Mouse (Mus musculus): ENCODE measurements around the gene Dusp13.

Dusp13 gene

DNA sequence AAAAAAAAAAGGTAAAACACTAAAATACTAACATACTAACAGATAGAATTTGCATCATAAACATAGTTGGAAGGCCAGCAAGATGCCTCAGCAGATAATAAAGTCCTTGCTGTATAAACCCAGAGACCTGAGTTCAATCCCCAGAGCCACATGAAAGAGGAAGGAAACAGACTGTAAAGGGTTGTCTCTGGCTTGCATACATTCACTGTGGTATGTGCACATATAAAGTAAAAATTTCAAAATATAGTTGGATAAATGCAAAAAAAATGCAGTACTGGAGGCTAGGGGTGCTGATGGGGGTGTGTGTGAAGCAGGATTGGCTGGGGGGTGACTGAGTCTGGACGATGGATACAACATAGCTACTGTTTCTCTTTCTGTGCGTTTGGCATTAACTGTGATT lies 45.5 kb downstream of the Dusp13 start:
- in situ Hi-C loops (cut with MboI) = no loop called here

DNA sequence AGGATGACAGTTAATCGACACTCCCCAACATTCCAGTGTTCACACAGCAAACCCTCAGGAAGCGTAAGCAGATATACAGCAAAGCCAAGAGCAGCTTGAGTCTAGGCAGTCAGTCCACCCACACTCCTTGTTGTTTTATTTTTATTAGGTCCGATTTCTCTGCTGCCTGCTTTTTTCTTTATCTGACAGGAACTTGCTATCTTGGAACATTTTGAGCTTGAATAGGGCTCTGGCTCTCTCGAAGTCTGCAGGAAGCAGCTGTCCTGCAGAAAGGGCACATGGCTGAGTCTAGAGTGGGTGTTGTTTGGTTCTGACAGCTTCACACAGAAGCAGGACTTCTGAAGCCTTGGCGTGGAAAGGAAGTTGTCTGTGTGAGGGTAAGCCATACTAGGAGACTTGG lies 47.7 kb downstream of the Dusp13 start:
- in situ Hi-C loops (cut with MboI) = no loop called here

DNA sequence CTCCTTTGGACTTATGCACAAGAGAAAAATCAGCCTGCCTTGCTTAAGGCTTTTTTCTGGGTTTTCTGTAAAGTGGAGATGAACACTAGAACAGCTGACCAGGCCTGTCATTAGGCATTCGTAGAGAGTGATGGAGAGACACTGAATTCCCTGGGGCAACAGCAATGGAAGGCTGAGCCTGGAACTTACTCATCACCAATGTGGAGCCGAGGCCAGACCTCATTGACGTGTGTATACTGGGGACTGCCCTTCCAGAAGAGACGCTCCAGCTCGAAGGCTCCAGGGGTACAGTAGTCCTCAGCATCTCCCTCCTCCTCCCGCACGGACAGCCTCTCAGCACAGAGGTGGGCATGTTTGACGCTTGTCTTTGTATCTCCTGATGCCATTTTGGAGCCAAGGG lies 48.3 kb downstream of the Dusp13 start:
- in situ Hi-C loops (cut with MboI) = no loop called here

DNA sequence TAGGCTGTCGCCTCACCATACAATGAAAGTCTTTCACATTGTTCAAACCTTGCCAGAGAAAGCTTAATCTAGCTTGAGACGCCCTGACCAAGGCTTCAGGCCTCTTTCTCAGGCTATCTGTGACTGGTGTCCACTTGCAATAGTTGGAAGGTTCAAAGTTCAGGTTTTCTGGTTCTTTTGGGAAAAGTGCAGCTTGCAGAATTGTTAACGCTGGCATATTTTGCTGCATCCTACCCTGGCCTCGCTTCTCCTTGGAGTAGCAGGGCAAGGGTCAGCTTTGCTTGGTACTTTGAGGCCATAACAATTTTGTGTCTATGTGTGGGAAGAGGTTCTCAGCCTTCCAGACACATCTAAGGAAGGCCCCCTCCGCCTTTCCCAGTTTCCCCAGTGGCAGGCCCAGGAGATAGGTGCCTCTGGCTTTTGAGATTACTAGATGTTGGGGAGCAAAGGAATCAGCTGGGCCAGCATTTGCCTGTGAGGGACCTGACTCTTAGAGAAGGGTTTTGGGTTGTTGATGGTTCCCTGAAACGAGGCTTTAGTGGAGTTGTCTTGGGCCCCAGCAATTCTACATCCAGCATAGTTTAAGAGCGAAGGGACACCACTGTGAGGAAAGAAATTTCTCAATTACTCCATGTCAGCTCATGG lies 54.7 kb downstream of the Dusp13 start:
- in situ Hi-C loops (cut with MboI) = no loop called here

DNA sequence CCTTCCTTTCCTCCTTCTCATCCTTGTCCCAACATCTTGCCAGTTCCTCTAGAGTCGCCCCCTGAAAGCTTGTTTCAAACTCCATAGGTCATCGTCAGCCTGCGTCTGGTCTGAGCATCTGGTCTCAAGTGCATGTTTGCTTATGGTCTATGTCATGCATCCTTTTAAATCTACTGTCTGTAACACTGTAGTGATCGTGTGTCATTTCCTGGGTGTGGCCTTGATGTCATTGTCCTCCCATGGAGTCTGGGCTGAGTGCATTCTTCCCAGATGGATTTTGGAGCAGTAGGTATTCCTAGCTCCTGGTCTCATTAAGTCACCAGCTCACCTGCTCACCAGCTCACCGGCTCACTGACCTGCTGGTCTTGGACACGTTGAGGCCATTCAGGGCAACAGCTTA lies 56.0 kb downstream of the Dusp13 start:
- in situ Hi-C loops (cut with MboI) = no loop called here

DNA sequence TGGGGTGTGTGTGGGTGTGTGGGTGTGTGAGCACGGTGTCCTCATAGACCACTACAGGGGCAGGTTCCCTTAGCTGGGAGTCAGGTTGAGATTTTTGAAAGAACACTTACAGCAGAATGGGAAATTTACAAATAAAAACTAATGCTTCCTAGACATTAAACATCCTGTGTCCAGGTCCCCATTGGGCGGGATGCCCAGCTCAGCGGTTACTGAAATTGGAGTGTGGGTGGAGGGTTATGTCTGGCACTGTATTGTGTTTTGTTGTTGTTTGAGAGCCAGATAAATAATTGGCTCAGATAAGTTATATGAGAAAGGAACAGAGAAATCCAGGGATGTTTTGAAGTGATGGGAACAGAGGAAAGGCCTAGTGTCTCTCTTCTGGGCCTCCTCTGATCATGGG lies 59.9 kb downstream of the Dusp13 start:
- in situ Hi-C loops (cut with MboI) = no loop called here

DNA sequence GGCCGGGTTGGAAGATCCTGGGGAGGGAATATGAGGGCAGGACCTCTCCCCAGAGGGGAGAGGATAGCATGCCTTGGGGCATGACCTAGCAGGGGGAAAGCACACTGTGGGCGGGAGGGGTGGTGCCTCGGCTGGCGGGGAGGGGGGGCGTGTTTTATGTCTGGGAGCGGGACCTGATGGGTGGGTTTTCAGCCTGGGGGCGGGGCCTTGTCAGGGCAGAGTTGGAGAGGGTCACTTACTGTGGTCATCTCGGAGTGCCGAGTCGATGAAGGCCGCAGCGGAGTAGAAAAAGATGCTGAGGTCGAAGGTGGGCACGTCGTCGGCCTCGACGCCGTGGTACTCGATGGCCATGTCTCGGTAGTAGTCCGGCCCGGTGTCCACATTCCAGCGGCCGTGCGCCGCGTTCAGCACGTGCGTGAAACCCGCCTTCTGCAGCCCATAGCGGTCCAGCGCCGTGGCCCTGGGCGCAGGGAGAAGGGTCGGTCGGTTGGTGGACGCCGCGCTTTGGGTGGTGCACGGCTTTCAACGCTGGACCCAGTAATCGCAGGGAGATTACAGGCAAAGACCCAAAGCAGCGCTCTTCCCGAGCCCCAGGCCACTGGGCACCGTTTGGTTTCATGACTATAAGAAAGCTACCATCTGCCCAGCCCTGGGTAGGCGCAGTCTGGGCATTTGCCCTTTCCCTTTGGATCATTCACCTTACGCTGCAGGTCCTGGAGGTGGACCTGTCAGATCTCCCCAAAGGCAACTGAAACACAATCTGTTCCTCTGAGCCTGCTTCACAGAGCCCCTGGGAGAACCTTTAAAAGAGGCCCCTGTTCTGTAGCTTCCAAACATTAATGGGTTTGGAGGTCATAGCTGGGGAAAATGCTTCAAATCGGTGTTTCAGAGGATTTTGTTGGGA lies 64.4 kb downstream of the Dusp13 start:
- in situ Hi-C loops (cut with MboI) = no loop called here

DNA sequence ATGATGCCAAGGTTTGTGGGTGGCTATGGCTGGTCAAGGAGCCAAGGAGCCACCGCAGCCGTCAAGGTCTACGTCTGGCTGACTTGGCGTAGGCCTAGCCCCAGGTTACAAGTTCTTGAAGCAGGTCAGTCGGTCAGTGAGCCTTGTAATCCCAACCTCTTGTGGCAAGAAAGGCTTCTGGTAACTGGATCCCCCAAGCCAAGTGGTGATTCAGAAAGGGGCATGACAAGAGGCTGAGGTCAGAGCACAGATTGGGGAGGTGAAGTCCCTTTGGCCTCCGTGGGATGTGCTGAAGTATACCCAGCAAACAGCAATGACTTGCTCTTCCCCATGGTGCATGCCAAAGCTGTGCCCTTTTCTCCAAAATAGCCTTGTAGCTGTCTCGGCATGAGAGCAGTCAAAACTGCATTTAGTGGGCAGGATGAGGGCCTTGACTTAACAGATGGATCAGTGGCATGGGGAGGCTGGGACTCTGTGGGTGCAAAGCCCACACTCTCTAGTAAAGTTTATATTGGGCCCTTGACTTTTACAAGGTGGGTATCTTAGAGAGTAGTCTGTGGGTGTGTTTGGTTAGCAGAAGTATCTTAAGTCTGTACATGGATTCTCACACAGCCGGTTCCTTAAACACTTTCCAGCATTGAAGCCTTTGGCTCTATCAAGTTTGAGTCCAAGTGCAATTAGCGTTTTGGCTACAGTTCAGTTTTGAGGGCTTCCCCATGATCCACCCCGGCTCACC lies 65.4 kb downstream of the Dusp13 start:
- in situ Hi-C loops (cut with MboI) = no loop called here

DNA sequence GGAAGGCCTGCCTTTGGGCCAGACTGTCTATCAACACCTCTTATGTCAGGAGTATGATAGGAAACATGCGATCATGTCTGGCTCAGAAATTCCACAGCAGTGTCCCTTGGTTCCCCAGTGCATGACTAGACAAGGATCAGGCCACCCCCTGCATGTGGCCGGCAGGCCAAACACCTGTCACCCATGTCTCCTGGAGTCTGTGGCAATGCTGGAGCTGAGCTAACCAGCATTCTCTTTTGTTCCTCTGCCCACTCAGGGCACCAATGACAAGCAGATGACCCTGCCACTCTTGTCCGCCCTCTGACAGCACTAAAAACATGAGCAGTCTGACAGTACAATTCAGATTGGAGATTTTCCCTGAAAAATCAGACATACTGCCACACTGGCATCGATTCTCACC lies 67.1 kb downstream of the Dusp13 start:
- in situ Hi-C loops (cut with MboI) = no loop called here
